Mouse (Mus musculus): Measurements from ENCODE around the gene Peak1. TPM values are rescaled to one million over a fixed set of nuclear protein-coding genes. Genes with fewer than 3 reads are reported as not detected.

The Peak1 gene
- polyA plus RNA-seq, 1 experiment from 2014 or later = 7.3 TPM

GRCm38 (mm10) chr9:56409928-56410327 lies 7.9 kb downstream of the Peak1 start:
- Histone ChIP-seq H3K36me3 (replicated peaks) (no peaks in the 10 kb centered on the region), H3K4me1 (no peaks in the 10 kb centered on the region), H3K4me3 (no peak overlapping the region), H3K9me3 (no peaks in the 10 kb centered on the region), H3K27ac (replicated peaks) (no peak overlapping the region), H3K27me3 (replicated peaks; ENCODE audit: low read depth, poor library complexity, severe bottlenecking) (no peaks in the 10 kb centered on the region)
- WGBS = 94% methylated on average over 2 of the region's 2 CpGs
- DNase-seq (ENCODE audit: low spot score) = no peak

GRCm38 (mm10) chr9:56404619-56405018 lies 13.2 kb downstream of the Peak1 start:
- H3K27ac ChIP-seq (replicated peaks) = no peak overlapping the region
- H3K27me3 ChIP-seq (replicated peaks; ENCODE audit: low read depth, poor library complexity, severe bottlenecking) = no peaks in the 10 kb centered on the region
- H3K4me1 ChIP-seq = no peaks in the 10 kb centered on the region
- WGBS = 82% methylated on average over 4 of the region's 4 CpGs
- DNase-seq (ENCODE audit: low spot score) = no peak
- no peak overlapping the region for H3K4me3 ChIP-seq
- no peaks in the 10 kb centered on the region for H3K9me3 ChIP-seq
- H3K36me3 ChIP-seq (replicated peaks) = no peaks in the 10 kb centered on the region

GRCm38 (mm10) chr9:56396306-56396705 lies 21.6 kb downstream of the Peak1 start:
- H3K9me3 ChIP-seq = no peaks in the 10 kb centered on the region
- 49% methylated on average over 1 of the region's 1 CpGs for WGBS
- H3K27ac ChIP-seq (replicated peaks) = no peak overlapping the region
- no peak overlapping the region for H3K4me3 ChIP-seq
- no peak for DNase-seq (ENCODE audit: low spot score)
- no peaks in the 10 kb centered on the region for H3K27me3 ChIP-seq (replicated peaks; ENCODE audit: low read depth, poor library complexity, severe bottlenecking)
- 0 out of 2 replicates have a peak, but pooled peaks cover 3% of the 10 kb centered on the region for H3K4me1 ChIP-seq
- H3K36me3 ChIP-seq (replicated peaks) = no peaks in the 10 kb centered on the region

GRCm38 (mm10) chr9:56392857-56393256 lies 25.0 kb downstream of the Peak1 start:
- no peaks in the 10 kb centered on the region for H3K27me3 ChIP-seq (replicated peaks; ENCODE audit: low read depth, poor library complexity, severe bottlenecking)
- H3K36me3 ChIP-seq (replicated peaks) = no peaks in the 10 kb centered on the region
- H3K4me1 ChIP-seq = 0 out of 2 replicates have a peak, but pooled peaks cover 3% of the 10 kb centered on the region
- DNase-seq (ENCODE audit: low spot score) = no peak
- no peaks in the 10 kb centered on the region for H3K9me3 ChIP-seq
- no peak overlapping the region for H3K4me3 ChIP-seq
- H3K27ac ChIP-seq (replicated peaks) = no peak overlapping the region
- WGBS = 82% methylated on average over 3 of the region's 3 CpGs

- 90% methylated on average over 1 of the region's 1 CpGs for WGBS
- no peak overlapping the region for H3K4me3 ChIP-seq
- no peaks in the 10 kb centered on the region for H3K27me3 ChIP-seq (replicated peaks; ENCODE audit: low read depth, poor library complexity, severe bottlenecking)
- no peak for DNase-seq (ENCODE audit: low spot score)
- H3K9me3 ChIP-seq = no peaks in the 10 kb centered on the region
- H3K36me3 ChIP-seq (replicated peaks) = no peaks in the 10 kb centered on the region
- no peak overlapping the region for H3K27ac ChIP-seq (replicated peaks)
- no peaks in the 10 kb centered on the region for H3K4me1 ChIP-seq
Measured at GRCm38 (mm10) chr9:56382786-56383185, 35.1 kb downstream of the Peak1 start.

- no peaks in the 10 kb centered on the region for H3K4me1 ChIP-seq
- 0 out of 2 replicates have a peak, but pooled peaks cover 2% of the 10 kb centered on the region for H3K9me3 ChIP-seq
- no peaks in the 10 kb centered on the region for H3K27me3 ChIP-seq (replicated peaks; ENCODE audit: low read depth, poor library complexity, severe bottlenecking)
- no peaks in the 10 kb centered on the region for H3K36me3 ChIP-seq (replicated peaks)
- no peak overlapping the region for H3K27ac ChIP-seq (replicated peaks)
- no peak overlapping the region for H3K4me3 ChIP-seq
- WGBS = 83% methylated on average over 4 of the region's 4 CpGs
- no peak for DNase-seq (ENCODE audit: low spot score)
Measured at GRCm38 (mm10) chr9:56374401-56374800, 43.5 kb downstream of the Peak1 start.

- WGBS = 76% methylated on average over 5 of the region's 5 CpGs
- Histone ChIP-seq H3K4me1 (peaks cover 6% of the 10 kb centered on the region; the same call in 1 of the 2 replicates), H3K36me3 (replicated peaks) (no peaks in the 10 kb centered on the region), H3K27me3 (replicated peaks; ENCODE audit: low read depth, poor library complexity, severe bottlenecking) (no peaks in the 10 kb centered on the region), H3K9me3 (0 out of 2 replicates have a peak, but pooled peaks cover 2% of the 10 kb centered on the region), H3K4me3 (no peak overlapping the region), H3K27ac (replicated peaks) (no peak overlapping the region)
- DNase-seq (ENCODE audit: low spot score) = no peak
Measured at GRCm38 (mm10) chr9:56370710-56371109, 47.2 kb downstream of the Peak1 start.

- 56% methylated on average over 3 of the region's 3 CpGs for WGBS
- no peak for DNase-seq (ENCODE audit: low spot score)
- no peaks in the 10 kb centered on the region for H3K9me3 ChIP-seq
- peaks cover 6% of the 10 kb centered on the region; the same call in 1 of the 2 replicates for H3K4me1 ChIP-seq
- H3K27me3 ChIP-seq (replicated peaks; ENCODE audit: low read depth, poor library complexity, severe bottlenecking) = no peaks in the 10 kb centered on the region
- no peak overlapping the region for H3K27ac ChIP-seq (replicated peaks)
- H3K36me3 ChIP-seq (replicated peaks) = no peaks in the 10 kb centered on the region
- no peak overlapping the region for H3K4me3 ChIP-seq
Measured at GRCm38 (mm10) chr9:56368814-56369213, 49.1 kb downstream of the Peak1 start.

GRCm38 (mm10) chr9:56363306-56363705 lies 54.6 kb downstream of the Peak1 start:
- no peaks in the 10 kb centered on the region for H3K36me3 ChIP-seq (replicated peaks)
- H3K4me3 ChIP-seq = no peak overlapping the region
- H3K9me3 ChIP-seq = no peaks in the 10 kb centered on the region
- no peak overlapping the region for H3K27ac ChIP-seq (replicated peaks)
- DNase-seq (ENCODE audit: low spot score) = no peak
- WGBS = 91% methylated on average over 3 of the region's 3 CpGs
- H3K4me1 ChIP-seq = peaks cover 4% of the 10 kb centered on the region; the same call in 1 of the 2 replicates
- H3K27me3 ChIP-seq (replicated peaks; ENCODE audit: low read depth, poor library complexity, severe bottlenecking) = no peaks in the 10 kb centered on the region

GRCm38 (mm10) chr9:56359261-56359660 lies 58.6 kb downstream of the Peak1 start:
- Histone ChIP-seq H3K27me3 (replicated peaks; ENCODE audit: low read depth, poor library complexity, severe bottlenecking) (no peaks in the 10 kb centered on the region), H3K4me3 (no peak overlapping the region), H3K4me1 (peaks cover 4% of the 10 kb centered on the region; the same call in 1 of the 2 replicates), H3K36me3 (replicated peaks) (no peaks in the 10 kb centered on the region), H3K27ac (replicated peaks) (no peak overlapping the region), H3K9me3 (no peaks in the 10 kb centered on the region)
- no peak for DNase-seq (ENCODE audit: low spot score)
- 79% methylated on average over 3 of the region's 3 CpGs for WGBS

- no peaks in the 10 kb centered on the region for H3K9me3 ChIP-seq
- no peak overlapping the region for H3K4me3 ChIP-seq
- H3K36me3 ChIP-seq (replicated peaks) = no peaks in the 10 kb centered on the region
- H3K4me1 ChIP-seq = peaks cover 4% of the 10 kb centered on the region; the same call in 1 of the 2 replicates
- no peaks in the 10 kb centered on the region for H3K27me3 ChIP-seq (replicated peaks; ENCODE audit: low read depth, poor library complexity, severe bottlenecking)
- H3K27ac ChIP-seq (replicated peaks) = no peak overlapping the region
- WGBS = 96% methylated on average over 5 of the region's 5 CpGs
- no peak for DNase-seq (ENCODE audit: low spot score)
Measured at GRCm38 (mm10) chr9:56355186-56355585, 62.7 kb downstream of the Peak1 start.

- peaks cover 16% of the 10 kb centered on the region for H3K4me1 ChIP-seq
- no peak for DNase-seq (ENCODE audit: low spot score)
- 0 out of 2 replicates have a peak overlapping the region, but pooled peaks have one; percentile 21 for H3K27ac ChIP-seq (replicated peaks)
- WGBS = 46% methylated on average over 6 of the region's 6 CpGs
- H3K9me3 ChIP-seq = no peaks in the 10 kb centered on the region
- no peak overlapping the region for H3K4me3 ChIP-seq
- H3K27me3 ChIP-seq (replicated peaks; ENCODE audit: low read depth, poor library complexity, severe bottlenecking) = no peaks in the 10 kb centered on the region
- H3K36me3 ChIP-seq (replicated peaks) = no peaks in the 10 kb centered on the region
Measured at GRCm38 (mm10) chr9:56346321-56346720, 71.5 kb downstream of the Peak1 start.

- Histone ChIP-seq H3K4me1 (no peaks in the 10 kb centered on the region), H3K27me3 (replicated peaks; ENCODE audit: low read depth, poor library complexity, severe bottlenecking) (no peaks in the 10 kb centered on the region), H3K4me3 (no peak overlapping the region), H3K36me3 (replicated peaks) (no peaks in the 10 kb centered on the region), H3K27ac (replicated peaks) (no peak overlapping the region), H3K9me3 (no peaks in the 10 kb centered on the region)
- no peak for DNase-seq (ENCODE audit: low spot score)
- WGBS = 84% methylated on average over 1 of the region's 1 CpGs
Measured at GRCm38 (mm10) chr9:56339426-56340195, 78.3 kb downstream of the Peak1 start.
